ENCODE assay signal across 13 mouse cellular contexts in genomic region chr3:137992366-137992765, GRCm38 (mm10). TPM values are rescaled to one million over a fixed set of nuclear protein-coding genes. Genes with fewer than 3 reads are reported as not detected.
DNase-seq lines count a peak whose midpoint lies in the region; ATAC-seq and TF ChIP-seq lines count a peak whose summit lies in the region.
"Had no signal": no experiment of that assay in that cellular context is flagged by ENCODE, and none has a peak within 500 bp of the region (broad histone marks: within the 10 kb centered on the region; RNA-seq: fewer than 3 reads in every experiment).

No protein-coding gene starts in this region.

- no peaks in the 10 kb centered on the region for H3K79me2 ChIP-seq in MEL (ENCODE audit: control insufficient read depth, insufficient read depth, low read length, poor library complexity)

- H3K9ac ChIP-seq in intestine, postnatal 0 days (ENCODE audit: low read depth, low read length): no peak overlapping the region
- H3K9ac ChIP-seq in intestine, embryonic 15.5 days: no peak overlapping the region
- H3K9ac ChIP-seq in MEL (ENCODE audit: control insufficient read depth, low read depth, low read length, poor library complexity, severe bottlenecking): no peak overlapping the region
- H3K9ac ChIP-seq: hindbrain, embryonic 13.5 days; neural tube, embryonic 12.5 days had no signal

- no peaks in the 10 kb centered on the region for H3K36me3 ChIP-seq in intestine, postnatal 0 days (ENCODE audit: control insufficient read depth, insufficient read depth)
- no peaks in the 10 kb centered on the region for H3K36me3 ChIP-seq in intestine, embryonic 15.5 days
- H3K36me3 ChIP-seq in MEL (ENCODE audit: control insufficient read depth in 1 of 2, insufficient read depth in 2 of 2, low read length in 2 of 2): peaks cover 0 to 7% of the 10 kb centered on the region in 2 experiments; a peak in 1 of 4 replicates
- H3K36me3 ChIP-seq: embryonic facial prominence, embryonic 10.5 days; hindbrain, embryonic 13.5 days; neural tube, embryonic 12.5 days had no signal

- no peaks in the 10 kb centered on the region for H3K27me3 ChIP-seq in intestine, postnatal 0 days (replicated peaks; ENCODE audit: control insufficient read depth, insufficient read depth, low read length)
- H3K27me3 ChIP-seq in intestine, embryonic 15.5 days (replicated peaks): no peaks in the 10 kb centered on the region
- no peaks in the 10 kb centered on the region for H3K27me3 ChIP-seq in MEL (ENCODE audit: control insufficient read depth in 1 of 2, insufficient read depth in 2 of 2, low read length in 2 of 2)
- H3K27me3 ChIP-seq: hindbrain, embryonic 13.5 days; neural tube, embryonic 12.5 days had no signal

- TF ChIP-seq RAD21 in MEL (IDR thresholded peaks at IDR 0.05; ENCODE audit: low read depth, low read length): peak; percentile 47

- H3K27ac ChIP-seq in intestine, postnatal 0 days (ENCODE audit: low read depth, low read length): no peak overlapping the region
- H3K27ac ChIP-seq in intestine, embryonic 15.5 days: no peak overlapping the region
- no peak overlapping the region for H3K27ac ChIP-seq in MEL (ENCODE audit: control insufficient read depth, low read depth, low read length)
- H3K27ac ChIP-seq: embryonic facial prominence, embryonic 10.5 days; hindbrain, embryonic 13.5 days; neural tube, embryonic 12.5 days had no signal

- H3K4me1 ChIP-seq in intestine, postnatal 0 days (replicated peaks; ENCODE audit: control insufficient read depth, insufficient read depth, low read length): no peaks in the 10 kb centered on the region
- no peaks in the 10 kb centered on the region for H3K4me1 ChIP-seq in intestine, embryonic 15.5 days (replicated peaks)
- peaks cover 0 to 10% of the 10 kb centered on the region in 2 experiments; a peak in 2 of 4 replicates for H3K4me1 ChIP-seq in MEL (ENCODE audit: control insufficient read depth in 1 of 2, insufficient read depth in 2 of 2, low read length in 2 of 2)
- H3K4me1 ChIP-seq: hindbrain, embryonic 13.5 days; neural tube, embryonic 12.5 days had no signal

- ATAC-seq in intestine, postnatal 0 days: no peak
- ATAC-seq in intestine, embryonic 15.5 days: no peak
- ATAC-seq in megakaryocyte progenitor cell, adult 5-6 weeks (replicated peaks; ENCODE audit: poor library complexity): peak; percentile 77
- ATAC-seq: forebrain, embryonic 14.5 days had no signal

- no peak for TF ChIP-seq POLR2A in MEL (IDR thresholded peaks at IDR 0.05; ENCODE audit: control insufficient read depth in 1 of 2, insufficient read depth in 1 of 2, low read depth in 1 of 2, low read length in 2 of 2, poor library complexity in 1 of 2)

- WGBS in intestine, postnatal 0 days: 79% methylated on average over 5 of the region's 5 CpGs
- WGBS in intestine, embryonic 15.5 days: 84% methylated on average over 5 of the region's 5 CpGs

- H3K4me3 ChIP-seq in intestine, postnatal 0 days (ENCODE audit: low read depth, low read length): no peak overlapping the region
- no peak overlapping the region for H3K4me3 ChIP-seq in intestine, embryonic 15.5 days (replicated peaks)
- H3K4me3 ChIP-seq in MEL (ENCODE audit: control insufficient read depth in 1 of 2, insufficient read depth in 1 of 2, low read depth in 2 of 2, low read length in 2 of 2): no peak overlapping the region
- H3K4me3 ChIP-seq: embryonic facial prominence, embryonic 10.5 days; hindbrain, embryonic 13.5 days; neural tube, embryonic 12.5 days had no signal

- no peaks in the 10 kb centered on the region for H3K9me3 ChIP-seq in intestine, postnatal 0 days (ENCODE audit: control insufficient read depth)
- no peaks in the 10 kb centered on the region for H3K9me3 ChIP-seq in intestine, embryonic 15.5 days
- H3K9me3 ChIP-seq in MEL (replicated peaks; ENCODE audit: insufficient read depth, low read length): no peaks in the 10 kb centered on the region
- H3K9me3 ChIP-seq: embryonic facial prominence, embryonic 10.5 days; hindbrain, embryonic 13.5 days; neural tube, embryonic 12.5 days had no signal

- no peak overlapping the region for H3K4me2 ChIP-seq in intestine, postnatal 0 days (replicated peaks; ENCODE audit: low read depth)
- no peak overlapping the region for H3K4me2 ChIP-seq in intestine, embryonic 15.5 days (replicated peaks)
- H3K4me2 ChIP-seq: hindbrain, embryonic 13.5 days; neural tube, embryonic 12.5 days had no signal

- no peak for TF ChIP-seq EP300 in MEL (IDR thresholded peaks at IDR 0.05; ENCODE audit: low read depth in 1 of 2, low read length in 2 of 2)

- DNase-seq in 416B (ENCODE audit: low read depth): peak; percentile 81
- peak; percentile 69 for DNase-seq in MEL (ENCODE audit: low read depth, low spot score)
- no peak for DNase-seq in cerebellum, postnatal 25 days
- DNase-seq in adrenal gland, adult (ENCODE audit: inconsistent age in 2 of 2, low spot score in 1 of 2): no peak
- DNase-seq in cerebellum, adult 9-10 months: no peak
- DNase-seq: heart, adult 18-20 months had no signal

- peak; percentile 48 for TF ChIP-seq CTCF in intestine, postnatal 0 days (IDR thresholded peaks at IDR 0.05; ENCODE audit: low read depth)
- peak; percentile 67 to 80 (median 76) for TF ChIP-seq CTCF in MEL (IDR thresholded peaks at IDR 0.05 in 2 of 3, conservative IDR thresholded peaks at IDR 0.05 in 1 of 3; ENCODE audit: control insufficient read depth in 1 of 3, insufficient read depth in 1 of 3, low read depth in 2 of 3, low read length in 3 of 3, poor library complexity in 1 of 3, severe bottlenecking in 1 of 3)

TF ChIP-seq in MEL, 35 proteins besides CTCF, POLR2A, EP300 and RAD21:
- TF ChIP-seq ZMIZ1 (IDR thresholded peaks at IDR 0.05; ENCODE audit: low read depth, low read length): no peak
- TF ChIP-seq ETS1 (IDR thresholded peaks at IDR 0.05; ENCODE audit: low read depth, low read length): no peak
- no peak for TF ChIP-seq ZNF384 (IDR thresholded peaks at IDR 0.05; ENCODE audit: low read depth, low read length)
- TF ChIP-seq ELF1 (IDR thresholded peaks at IDR 0.05; ENCODE audit: low read depth, low read length): peak; percentile 79
- peak; percentile 35 for TF ChIP-seq ZC3H11A (IDR thresholded peaks at IDR 0.05; ENCODE audit: low read depth, low read length)
- TF ChIP-seq SMC3 (IDR thresholded peaks at IDR 0.05; ENCODE audit: low read depth, low read length): peak; percentile 68
- TF ChIP-seq NELFE (IDR thresholded peaks at IDR 0.05; ENCODE audit: low read depth, low read length): no peak
- no peak for TF ChIP-seq TCF12 (IDR thresholded peaks at IDR 0.05; ENCODE audit: low read depth, low read length)
- no peak for TF ChIP-seq ZKSCAN1 (IDR thresholded peaks at IDR 0.05; ENCODE audit: low read depth, low read length)
- no peak for TF ChIP-seq TBP (IDR thresholded peaks at IDR 0.05; ENCODE audit: low read depth, low read length)
TF ChIP-seq in MEL: peak in this region for 3.

RNA-seq across cellular contexts. Expression of gene Dapp1, which starts 11.0 kb away (rescaled TPM):
- 70.6 and 71.2 TPM in 2 replicates for polyA plus RNA-seq in intestine, postnatal 0 days (2015; fragmentation: Nextera tagmentation; extraction: Ambion mirVana)
- 23.2 and 23.7 TPM in 2 replicates for polyA plus RNA-seq in intestine, embryonic 15.5 days (2015; fragmentation: Nextera tagmentation; extraction: Ambion mirVana)
- 45.7 and 59.0 TPM in 2 replicates for total RNA-seq in MEL (2012; rRNA removed)
- polyA plus RNA-seq in MEL (2012; ENCODE audit: insufficient read depth in 1 of 2, insufficient read length in 2 of 2, low read depth in 1 of 2, low replicate concordance in 2 of 2, missing spikeins in 1 of 2): 10 to 100 TPM; 67.3 to 91.5 TPM
- total RNA-seq in megakaryocyte progenitor cell, adult 5-6 weeks (2015): 79.2 and 99.7 TPM in 2 replicates
- total RNA-seq in megakaryocyte progenitor cell, adult 5-6 weeks (2017): 129 and 154 TPM in 2 replicates

Comparison
In these comparisons a context has a peak if more than half of its experiments do, and no peak if none do; other contexts are left out.
1. DNase-seq: peak in 416B (single experiment) and MEL (single experiment); none in cerebellum, postnatal 25 days (0 of 2), adrenal gland, adult (0 of 2) and cerebellum, adult 9-10 months (single experiment).